Mouse (Mus musculus) central nervous system, embryonic 18 days (tissue): ENCODE results near the gene B430305J03Rik. TPM values are rescaled to one million over a fixed set of nuclear protein-coding genes. Genes with fewer than 3 reads are reported as not detected.

Experiments
- polyA plus RNA-seq: library from polyadenylated mRNA; depleted of rRNA; stranded (reverse); fragments of >200 nt; gene quantifications from 2 replicates; pipeline ENCODE4 v1.2.3, GENCODE M21; 2012; rRNA removed

Gene B430305J03Rik
- 0.44 and 0.49 TPM in 2 replicates for polyA plus RNA-seq

GRCm38 (mm10) chr3:61365779-61366373, at the start of gene B430305J03Rik:
Gene B430305J03Rik, minus strand, starts transcription at chr3:61365951.

DNA sequence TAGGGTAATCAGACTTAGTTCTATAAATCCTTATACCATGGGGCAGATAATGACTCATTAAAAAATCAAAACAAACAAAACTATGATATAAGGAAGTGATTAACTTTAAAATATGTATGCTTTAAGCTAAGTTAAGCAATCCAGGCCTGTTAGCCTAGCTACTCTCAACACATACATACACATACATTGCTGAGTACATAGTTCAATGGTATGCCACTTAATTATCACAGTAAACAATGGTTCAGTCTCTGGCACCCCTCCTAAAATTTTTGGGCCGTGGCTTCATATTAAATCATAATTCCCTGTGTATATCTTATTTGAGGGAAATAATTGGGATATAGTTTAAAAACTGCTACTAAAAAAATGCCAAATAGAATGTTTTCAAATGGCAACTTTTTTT, 4.4 kb downstream of the B430305J03Rik start, which contains the start of gene Rap2b:
Gene Rap2b (plus strand): TSS at position 301 of the 400 bp plus-strand sequence.

Other genes starting within 250 kb of the B430305J03Rik start
- gene Rap2b, start 4.3 kb downstream of the B430305J03Rik start, polyA plus RNA-seq = 10.4 and 10.6 TPM in 2 replicates